Mouse (Mus musculus): Measurements from ENCODE around the gene Zfyve27. TPM values are rescaled to one million over a fixed set of nuclear protein-coding genes. Genes with fewer than 3 reads are reported as not detected.

The Zfyve27 gene
- polyA plus RNA-seq, 1 experiment = 53.9 TPM

DNA sequence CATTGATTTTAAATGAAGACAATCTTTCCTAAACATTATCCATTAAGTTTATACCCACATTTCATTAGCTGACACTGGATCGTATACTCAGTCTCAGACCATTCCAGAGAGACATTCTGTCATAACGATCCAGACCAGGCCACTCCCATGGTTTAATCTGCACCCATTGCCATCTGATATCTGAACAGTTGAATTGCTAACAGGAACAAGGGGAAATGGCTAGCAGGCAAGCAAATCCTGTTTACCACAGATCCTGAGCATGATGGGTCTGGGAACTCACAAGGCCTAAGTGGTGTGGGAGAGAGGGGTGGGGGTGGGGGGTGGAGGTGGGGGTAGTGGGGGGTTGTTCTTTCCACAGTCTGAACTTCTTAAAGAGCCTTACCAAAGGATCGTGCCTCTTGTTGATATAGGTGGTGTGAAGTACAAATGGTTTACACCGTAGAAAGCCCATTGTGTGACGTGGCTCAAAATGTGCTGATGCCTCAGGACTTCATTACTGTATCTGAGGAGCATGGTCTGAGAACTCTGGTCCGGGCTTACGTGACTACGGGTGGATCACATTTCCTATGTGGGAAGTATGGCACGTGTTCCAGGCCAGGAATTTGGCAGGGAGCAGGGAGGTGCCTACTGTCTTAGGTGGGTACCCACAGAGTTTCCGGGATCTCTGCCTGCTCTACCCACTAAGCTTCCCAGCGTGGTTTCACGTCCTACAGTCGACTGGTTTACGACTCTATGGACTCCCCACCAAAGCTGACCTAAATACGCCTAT, 25.1 kb upstream of the Zfyve27 start:
- TF ChIP-seq CTCF (IDR thresholded peaks at IDR 0.05; ENCODE audit: insufficient read depth, low read length) (no peak), POLR2A (IDR thresholded peaks at IDR 0.05; ENCODE audit: borderline replicate concordance, extremely low read depth, low read depth, low read length) (no peak)
- DNase-seq = no peak
- H3K4me3 ChIP-seq (replicated peaks; ENCODE audit: extremely low read depth, low read depth, low read length) = no peak overlapping the region
- WGBS = 64% methylated on average over 15 of the region's 15 CpGs
- peaks cover 4% of the 10 kb centered on the region; the same call in 1 of the 2 replicates for H3K4me1 ChIP-seq (ENCODE audit: control insufficient read depth, insufficient read depth, low read length)

DNA sequence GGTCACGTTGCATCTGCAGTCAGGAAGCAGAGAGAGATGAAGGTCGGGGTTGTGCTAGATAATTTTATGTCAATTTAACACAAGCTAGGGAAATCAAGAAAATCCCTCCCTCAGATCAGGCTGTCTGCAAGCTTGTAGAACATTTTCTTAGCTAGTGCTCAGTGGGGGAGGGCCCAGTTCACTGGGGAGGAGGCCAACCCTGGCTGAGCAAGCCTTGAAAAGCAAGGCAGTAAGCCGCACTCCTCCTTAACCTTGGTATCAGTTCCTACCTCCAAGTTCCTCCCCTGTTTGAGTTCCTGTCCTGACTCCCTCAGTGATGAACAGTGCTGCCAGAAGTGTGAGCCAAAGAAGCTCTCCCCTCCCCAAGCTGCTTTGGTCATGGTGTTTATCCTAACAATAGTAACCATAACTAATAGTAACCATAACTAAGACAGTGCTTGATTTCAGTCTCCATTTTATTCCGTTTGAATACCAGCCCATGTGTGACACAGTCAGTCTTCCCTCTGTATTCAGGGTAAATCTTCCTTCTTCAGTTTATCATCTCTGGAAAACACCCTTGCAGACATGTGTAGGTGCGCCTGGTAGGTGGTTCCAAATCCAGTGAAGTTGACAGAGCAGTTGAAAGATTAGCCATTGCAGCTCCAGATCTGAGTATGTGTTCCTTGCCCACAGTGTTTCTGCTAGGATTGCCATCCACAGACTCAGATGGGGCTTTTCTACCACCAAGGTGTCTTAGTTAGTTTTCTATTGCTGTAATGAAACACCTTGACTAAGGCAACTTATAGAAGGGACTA, 23.8 kb upstream of the Zfyve27 start:
- 73% methylated on average over 5 of the region's 5 CpGs for WGBS
- no peak overlapping the region for H3K4me3 ChIP-seq (replicated peaks; ENCODE audit: extremely low read depth, low read depth, low read length)
- TF ChIP-seq POLR2A (IDR thresholded peaks at IDR 0.05; ENCODE audit: borderline replicate concordance, extremely low read depth, low read depth, low read length) (no peak), CTCF (IDR thresholded peaks at IDR 0.05; ENCODE audit: insufficient read depth, low read length) (no peak)
- no peak for DNase-seq
- peaks cover 4% of the 10 kb centered on the region; the same call in 1 of the 2 replicates for H3K4me1 ChIP-seq (ENCODE audit: control insufficient read depth, insufficient read depth, low read length)

DNA sequence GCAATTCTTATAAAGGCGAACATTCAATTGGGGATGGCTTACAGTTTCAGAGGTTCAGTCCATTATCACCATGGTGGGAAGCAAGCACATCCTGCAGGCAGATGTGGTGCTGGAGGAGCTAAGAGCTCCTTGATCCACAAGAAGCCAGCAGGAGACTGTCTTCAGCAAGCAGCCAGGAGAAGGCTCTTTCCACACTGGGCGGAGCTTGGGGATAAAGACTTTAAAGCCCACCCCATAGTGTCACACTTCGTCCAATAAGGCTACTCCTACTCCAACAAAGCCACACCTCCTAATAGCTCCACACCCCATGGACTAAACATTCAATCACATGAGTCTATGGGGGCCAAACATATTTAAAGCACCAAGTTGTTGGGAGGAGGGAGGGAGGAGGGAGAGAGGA, 21.8 kb upstream of the Zfyve27 start:
- no peak overlapping the region for H3K4me3 ChIP-seq (replicated peaks; ENCODE audit: extremely low read depth, low read depth, low read length)
- no peak for DNase-seq
- H3K4me1 ChIP-seq (ENCODE audit: control insufficient read depth, insufficient read depth, low read length) = peaks cover 15% of the 10 kb centered on the region
- WGBS = 89% methylated on average over 3 of the region's 3 CpGs
- TF ChIP-seq CTCF (IDR thresholded peaks at IDR 0.05; ENCODE audit: insufficient read depth, low read length) (no peak), POLR2A (IDR thresholded peaks at IDR 0.05; ENCODE audit: borderline replicate concordance, extremely low read depth, low read depth, low read length) (no peak)

DNA sequence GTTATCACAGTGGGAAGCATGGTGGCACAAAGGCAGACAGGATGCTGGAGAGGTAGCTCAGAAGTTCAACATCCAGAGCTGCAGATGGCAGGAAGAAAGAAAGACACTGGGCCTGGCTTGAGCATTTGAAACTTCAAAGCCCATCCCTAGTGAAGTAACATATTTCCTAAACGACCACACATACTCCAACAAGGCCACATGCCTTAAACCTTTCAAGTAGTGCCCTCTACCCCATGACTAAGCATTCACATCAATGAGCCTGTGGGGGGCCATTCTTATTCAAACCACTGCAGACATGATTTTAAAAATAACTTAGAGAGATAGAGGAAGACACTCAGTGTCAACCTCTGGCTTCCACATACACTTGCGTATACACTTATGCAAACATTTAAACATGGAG, 21.0 kb upstream of the Zfyve27 start:
- no peak for TF ChIP-seq POLR2A (IDR thresholded peaks at IDR 0.05; ENCODE audit: borderline replicate concordance, extremely low read depth, low read depth, low read length)
- no peak for TF ChIP-seq CTCF (IDR thresholded peaks at IDR 0.05; ENCODE audit: insufficient read depth, low read length)

DNA sequence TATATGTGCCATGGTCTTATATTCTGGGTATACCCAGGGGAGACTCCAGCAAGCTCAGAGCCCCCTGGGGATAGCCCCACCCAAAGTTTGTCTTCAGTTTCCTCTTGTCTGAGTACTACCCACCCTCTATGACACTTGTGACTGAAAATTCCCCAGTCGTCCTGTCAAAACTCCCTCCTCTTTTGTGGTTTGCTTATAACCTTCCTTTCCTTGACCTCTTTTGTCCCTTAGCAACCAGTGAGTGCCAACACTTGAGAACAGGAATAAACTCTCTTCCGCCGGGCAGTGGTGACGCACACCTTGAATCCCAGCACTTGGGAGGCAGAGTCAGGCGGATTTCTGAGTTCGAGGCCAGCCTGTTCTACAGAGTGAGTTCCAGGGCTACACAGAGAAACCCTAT, 19.7 kb upstream of the Zfyve27 start:
- Histone ChIP-seq H3K4me1 (ENCODE audit: control insufficient read depth, insufficient read depth, low read length) (peaks cover 13% of the 10 kb centered on the region), H3K4me3 (replicated peaks; ENCODE audit: extremely low read depth, low read depth, low read length) (no peak overlapping the region)
- no peak for DNase-seq
- TF ChIP-seq CTCF (IDR thresholded peaks at IDR 0.05; ENCODE audit: insufficient read depth, low read length) (no peak), POLR2A (IDR thresholded peaks at IDR 0.05; ENCODE audit: borderline replicate concordance, extremely low read depth, low read depth, low read length) (no peak)
- 10% methylated on average over 6 of the region's 6 CpGs for WGBS

More for the DNA sequence above, 21.0 kb upstream of the Zfyve27 start:
- Histone ChIP-seq H3K4me3 (replicated peaks; ENCODE audit: extremely low read depth, low read depth, low read length) (no peak overlapping the region), H3K4me1 (ENCODE audit: control insufficient read depth, insufficient read depth, low read length) (peaks cover 15% of the 10 kb centered on the region)
- DNase-seq = no peak
- 69% methylated on average over 2 of the region's 2 CpGs for WGBS

DNA sequence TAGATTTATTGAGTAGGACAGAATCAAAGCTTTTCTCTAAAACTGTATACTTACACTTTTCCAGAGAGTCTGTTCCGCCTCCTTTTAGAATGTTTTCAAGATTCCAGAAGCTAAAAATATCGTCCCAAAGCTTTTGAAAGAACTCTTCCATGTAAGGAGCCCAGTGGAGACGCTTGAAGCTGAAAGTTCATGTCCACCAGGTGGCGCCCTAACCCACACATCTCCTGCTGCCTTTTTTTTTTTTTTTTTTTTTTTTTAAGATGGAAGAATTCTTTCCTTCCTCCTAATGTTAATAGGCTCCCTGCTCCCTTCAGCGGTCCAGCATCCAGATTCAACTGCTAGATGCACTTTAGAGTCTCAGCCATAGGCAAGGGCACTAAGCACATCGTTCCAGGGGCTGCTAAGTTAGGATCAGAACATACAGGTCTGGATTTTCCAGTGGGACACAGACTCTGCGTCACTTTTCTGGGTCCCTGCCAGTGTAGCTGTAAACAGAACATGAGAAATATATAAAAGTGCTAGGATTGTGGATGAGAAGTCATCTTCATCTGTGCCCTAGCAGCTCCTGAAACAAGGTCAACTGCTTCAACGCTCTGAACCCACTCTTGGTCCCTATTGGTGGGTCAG, 19.1 kb upstream of the Zfyve27 start:
- TF ChIP-seq POLR2A (IDR thresholded peaks at IDR 0.05; ENCODE audit: borderline replicate concordance, extremely low read depth, low read depth, low read length) (no peak), CTCF (IDR thresholded peaks at IDR 0.05; ENCODE audit: insufficient read depth, low read length) (peak; percentile 68)
- 19% methylated on average over 8 of the region's 8 CpGs for WGBS
- H3K4me1 ChIP-seq (ENCODE audit: control insufficient read depth, insufficient read depth, low read length) = peaks cover 18% of the 10 kb centered on the region
- peak; percentile 79 for DNase-seq
- H3K4me3 ChIP-seq (replicated peaks; ENCODE audit: extremely low read depth, low read depth, low read length) = no peak overlapping the region

DNA sequence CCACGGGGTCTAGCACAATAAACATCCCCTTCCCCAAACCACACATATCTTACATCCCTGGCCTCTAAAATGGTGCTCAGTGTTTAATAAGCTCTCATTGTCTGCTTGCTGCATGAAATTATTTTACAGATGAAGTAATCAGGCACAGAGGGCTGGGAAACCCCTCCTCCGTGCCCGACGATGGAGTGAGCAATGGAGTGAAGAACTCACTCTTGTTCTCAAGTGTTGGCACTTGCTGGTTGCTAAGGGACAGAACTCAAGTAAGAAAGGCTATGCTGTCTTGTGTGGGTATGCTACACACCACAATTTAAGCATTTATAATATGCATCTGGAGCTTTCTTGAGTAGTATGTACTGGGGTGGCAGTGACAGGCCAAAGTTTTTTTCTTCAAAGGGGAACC, 18.5 kb upstream of the Zfyve27 start:
- TF ChIP-seq POLR2A (IDR thresholded peaks at IDR 0.05; ENCODE audit: borderline replicate concordance, extremely low read depth, low read depth, low read length) (no peak), CTCF (IDR thresholded peaks at IDR 0.05; ENCODE audit: insufficient read depth, low read length) (no peak)
- peak; percentile 56 for DNase-seq
- WGBS = 41% methylated on average over 4 of the region's 4 CpGs
- Histone ChIP-seq H3K4me1 (ENCODE audit: control insufficient read depth, insufficient read depth, low read length) (peaks cover 20% of the 10 kb centered on the region), H3K4me3 (replicated peaks; ENCODE audit: extremely low read depth, low read depth, low read length) (no peak overlapping the region)

DNA sequence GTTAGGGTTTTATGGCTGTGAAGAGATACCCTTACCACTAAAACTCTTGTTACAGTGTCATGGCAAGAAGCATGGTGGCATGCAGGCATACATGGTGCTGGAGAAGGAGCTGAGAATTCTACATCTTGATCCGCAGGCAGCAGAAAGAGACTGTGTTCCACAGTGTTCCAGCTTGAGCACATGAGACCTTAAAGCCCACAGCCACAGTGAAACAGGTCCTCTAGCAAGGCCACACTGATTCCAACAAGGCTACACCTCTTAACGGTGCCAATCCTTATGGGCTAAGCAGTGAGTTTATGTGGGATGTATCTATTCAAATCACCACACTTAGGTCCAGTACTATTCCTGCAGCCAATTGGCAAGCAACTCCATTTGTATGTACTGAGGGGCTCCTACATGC, 18.0 kb upstream of the Zfyve27 start:
- no peak for TF ChIP-seq CTCF (IDR thresholded peaks at IDR 0.05; ENCODE audit: insufficient read depth, low read length)
- no peak for TF ChIP-seq POLR2A (IDR thresholded peaks at IDR 0.05; ENCODE audit: borderline replicate concordance, extremely low read depth, low read depth, low read length)
- H3K4me3 ChIP-seq (replicated peaks; ENCODE audit: extremely low read depth, low read depth, low read length) = no peak overlapping the region
- DNase-seq = no peak
- H3K4me1 ChIP-seq (ENCODE audit: control insufficient read depth, insufficient read depth, low read length) = peaks cover 20% of the 10 kb centered on the region
- 80% methylated on average over 2 of the region's 2 CpGs for WGBS

DNA sequence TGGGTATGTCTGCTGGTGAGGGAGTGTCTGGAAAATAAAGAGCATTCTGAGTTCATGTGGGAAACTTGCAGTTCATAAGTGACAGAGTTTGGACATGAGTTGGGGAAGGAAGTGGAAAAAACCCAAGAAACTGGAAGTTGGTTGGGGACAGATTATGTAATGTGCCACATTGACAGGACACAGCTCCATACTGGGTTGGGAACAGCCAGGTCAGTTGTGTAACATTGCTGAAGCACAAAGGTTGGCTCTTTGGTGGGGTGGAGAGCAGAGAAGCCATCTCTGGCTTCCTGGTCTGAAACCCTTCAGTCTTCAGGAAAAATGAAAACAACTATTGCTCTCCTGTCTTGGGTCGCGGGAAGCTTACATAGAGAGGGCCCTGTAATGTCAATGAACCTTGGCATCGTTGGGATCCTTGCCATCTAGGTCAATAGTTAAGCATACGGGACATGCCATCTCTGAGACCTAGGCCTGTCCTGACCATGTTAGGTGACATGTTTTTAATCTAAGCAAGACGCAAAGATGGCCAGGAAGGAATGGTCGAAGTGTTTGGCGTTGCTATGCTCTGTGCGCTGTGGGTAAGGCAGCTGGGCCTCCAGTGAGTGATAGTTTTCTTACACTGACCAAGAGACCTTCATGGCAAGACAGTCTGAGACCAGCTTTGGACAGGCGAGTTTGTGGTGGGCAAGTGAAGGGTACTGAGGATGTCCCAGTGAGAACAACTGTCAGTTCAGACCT, 17.3 kb upstream of the Zfyve27 start:
- WGBS = 79% methylated on average over 9 of the region's 9 CpGs
- H3K4me3 ChIP-seq (replicated peaks; ENCODE audit: extremely low read depth, low read depth, low read length) = no peak overlapping the region
- TF ChIP-seq CTCF (IDR thresholded peaks at IDR 0.05; ENCODE audit: insufficient read depth, low read length) (no peak), POLR2A (IDR thresholded peaks at IDR 0.05; ENCODE audit: borderline replicate concordance, extremely low read depth, low read depth, low read length) (0 out of 2 replicates have a peak, but pooled peaks have one; percentile 31)
- DNase-seq = no peak
- H3K4me1 ChIP-seq (ENCODE audit: control insufficient read depth, insufficient read depth, low read length) = peaks cover 26% of the 10 kb centered on the region

Measured in lung, adult 2 months (tissue).